Mouse (Mus musculus): ENCODE measurements around the gene Cdkl2.

GRCm38 (mm10) chr5:91989261-91989660 lies 54.4 kb downstream of the Cdkl2 start:
- TF ChIP-seq CTCF (IDR thresholded peaks at IDR 0.05; ENCODE audit: borderline replicate concordance, extremely low read depth, insufficient read depth, insufficient read length) (no peak), POLR2A (IDR thresholded peaks at IDR 0.05; ENCODE audit: borderline replicate concordance, extremely low read depth, insufficient read depth, insufficient read length, poor library complexity, severe bottlenecking) (no peak)
